In the genomic region with DNA sequence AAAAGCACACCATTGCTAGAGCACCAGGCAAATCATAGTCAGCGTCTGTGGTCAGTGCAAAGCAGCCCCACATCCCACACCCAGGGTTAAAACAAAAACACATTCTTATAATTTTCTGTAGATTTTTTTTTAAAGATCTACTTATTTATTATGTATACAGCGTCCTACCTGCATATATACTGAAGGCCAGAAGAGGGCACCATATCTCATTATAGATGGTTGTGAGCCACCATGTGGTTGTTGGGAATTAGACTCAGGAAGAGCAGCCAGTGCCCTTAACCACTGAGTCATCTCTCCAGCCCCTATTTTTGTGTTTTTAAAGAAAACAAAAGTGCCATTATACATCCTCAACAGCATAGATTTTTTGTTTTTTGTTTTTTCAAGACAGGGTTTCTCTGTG, we compare ENCODE assay signal across 10 mouse cellular contexts. TPM values are rescaled to one million over a fixed set of nuclear protein-coding genes. Genes with fewer than 3 reads are reported as not detected.
DNase-seq lines count a peak whose midpoint lies in the region; ATAC-seq and TF ChIP-seq lines count a peak whose summit lies in the region.
"Had no signal": no experiment of that assay in that cellular context is flagged by ENCODE, and none has a peak within 500 bp of the region (broad histone marks: within the 10 kb centered on the region; RNA-seq: fewer than 3 reads in every experiment).

No protein-coding gene starts in this region.

- H3K4me3 ChIP-seq in forebrain, embryonic 14.5 days (ENCODE audit: low read depth, low read length) = no peak overlapping the region
- H3K4me3 ChIP-seq in forebrain, embryonic 15.5 days = no peak overlapping the region
- no peak overlapping the region for H3K4me3 ChIP-seq in liver, adult 2 months (ENCODE audit: insufficient read depth, low read depth, low read length)
- no peak overlapping the region for H3K4me3 ChIP-seq in liver, embryonic 12.5 days
- H3K4me3 ChIP-seq: hindbrain, embryonic 15.5 days; myocyte had no signal

- TF ChIP-seq CTCF in liver, adult 2 months (IDR thresholded peaks at IDR 0.05; ENCODE audit: low read depth, low read length) = peak; percentile 17; the same call in 1 of the 2 replicates
- TF ChIP-seq CTCF in Patski (IDR thresholded peaks at IDR 0.05) = peak; percentile 79

- 15% methylated on average over 2 of the region's 2 CpGs for WGBS in forebrain, embryonic 14.5 days
- WGBS in forebrain, embryonic 15.5 days = 38% methylated on average over 2 of the region's 2 CpGs
- 53% methylated on average over 2 of the region's 2 CpGs for WGBS in liver, adult 2 months
- WGBS in liver, embryonic 12.5 days (ENCODE audit: insufficient replicate concordance) = 24% methylated on average over 2 of the region's 2 CpGs

- peak; percentile 75 for DNase-seq in forebrain, embryonic 14.5 days (ENCODE audit: low spot score)
- peak; percentile 55 for DNase-seq in liver, adult 2 months (ENCODE audit: extremely low read depth, low read depth, low spot score)
- DNase-seq in Patski (ENCODE audit: low read depth, low spot score) = no peak
- peak; percentile 47 for DNase-seq in lung, postnatal 14 days
- DNase-seq in c-Kit-positive CD71-positive TER-119-positive erythroid progenitor cells, embryonic 14.5 days (ENCODE audit: low spot score) = no peak
- DNase-seq in neural tube, embryonic 10.5 days (ENCODE audit: extremely low spot score, low spot score) = no peak

- no peak overlapping the region for H3K27ac ChIP-seq in forebrain, embryonic 14.5 days (ENCODE audit: low read depth, low read length)
- no peak overlapping the region for H3K27ac ChIP-seq in forebrain, embryonic 15.5 days (replicated peaks)
- H3K27ac ChIP-seq in liver, adult 2 months (replicated peaks; ENCODE audit: insufficient read depth, low read depth, low read length) = no peak overlapping the region
- H3K27ac ChIP-seq in liver, embryonic 12.5 days = no peak overlapping the region
- H3K27ac ChIP-seq: hindbrain, embryonic 15.5 days had no signal

- H3K36me3 ChIP-seq in forebrain, embryonic 14.5 days (ENCODE audit: control insufficient read depth, insufficient read depth, low read length) = no peaks in the 10 kb centered on the region
- no peaks in the 10 kb centered on the region for H3K36me3 ChIP-seq in forebrain, embryonic 15.5 days
- no peaks in the 10 kb centered on the region for H3K36me3 ChIP-seq in liver, adult 2 months (ENCODE audit: control insufficient read depth, insufficient read depth, low read length)
- no peaks in the 10 kb centered on the region for H3K36me3 ChIP-seq in liver, embryonic 12.5 days
- H3K36me3 ChIP-seq: hindbrain, embryonic 15.5 days had no signal

- H3K9me3 ChIP-seq in forebrain, embryonic 14.5 days (replicated peaks; ENCODE audit: control insufficient read depth, low read length) = no peaks in the 10 kb centered on the region
- no peaks in the 10 kb centered on the region for H3K9me3 ChIP-seq in forebrain, embryonic 15.5 days
- H3K9me3 ChIP-seq in liver, embryonic 12.5 days (replicated peaks) = no peaks in the 10 kb centered on the region
- H3K9me3 ChIP-seq: hindbrain, embryonic 15.5 days had no signal

- no peaks in the 10 kb centered on the region for H3K27me3 ChIP-seq in forebrain, embryonic 14.5 days (replicated peaks; ENCODE audit: control insufficient read depth, insufficient read depth, low read length)
- H3K27me3 ChIP-seq in forebrain, embryonic 15.5 days = no peaks in the 10 kb centered on the region
- no peaks in the 10 kb centered on the region for H3K27me3 ChIP-seq in liver, adult 2 months (ENCODE audit: control insufficient read depth, insufficient read depth, low read length)
- H3K27me3 ChIP-seq in liver, embryonic 12.5 days (replicated peaks) = no peaks in the 10 kb centered on the region
- no peaks in the 10 kb centered on the region for H3K27me3 ChIP-seq in Patski
- H3K27me3 ChIP-seq: hindbrain, embryonic 15.5 days had no signal

- no peak overlapping the region for H3K4me2 ChIP-seq in forebrain, embryonic 14.5 days (ENCODE audit: low read length)
- no peak overlapping the region for H3K4me2 ChIP-seq in forebrain, embryonic 15.5 days (replicated peaks)
- H3K4me2 ChIP-seq in liver, embryonic 12.5 days = no peak overlapping the region
- H3K4me2 ChIP-seq: hindbrain, embryonic 15.5 days had no signal

- in situ Hi-C loops in Patski (cut with MboI; ENCODE audit: low pct_unique_long_range_greater_than_20kb) = no loop called here

- CTCF ChIA-PET in Patski (lab: Charles Lee) = no interaction called here

- POLR2A ChIA-PET in Patski (lab: Charles Lee) = no interaction called here

- no peak overlapping the region for H3K9ac ChIP-seq in forebrain, embryonic 14.5 days (ENCODE audit: low read length)
- H3K9ac ChIP-seq in forebrain, embryonic 15.5 days (replicated peaks) = no peak overlapping the region
- no peak overlapping the region for H3K9ac ChIP-seq in liver, adult 2 months (ENCODE audit: low read depth, low read length)
- H3K9ac ChIP-seq in liver, embryonic 12.5 days = no peak overlapping the region
- H3K9ac ChIP-seq: hindbrain, embryonic 15.5 days had no signal

- no peaks in the 10 kb centered on the region for H3K79me2 ChIP-seq in liver, adult 2 months (ENCODE audit: control insufficient read depth, insufficient read depth, low read length)

- no peak for ATAC-seq in forebrain, embryonic 14.5 days
- ATAC-seq in forebrain, embryonic 15.5 days (replicated peaks) = no peak
- no peak for ATAC-seq in liver, embryonic 12.5 days
- ATAC-seq in Patski = no peak

- peaks cover 4% of the 10 kb centered on the region for H3K4me1 ChIP-seq in forebrain, embryonic 14.5 days (ENCODE audit: control insufficient read depth, insufficient read depth, low read length)
- H3K4me1 ChIP-seq in forebrain, embryonic 15.5 days = peaks cover 14% of the 10 kb centered on the region
- peaks cover 8% of the 10 kb centered on the region; the same call in 1 of the 2 replicates for H3K4me1 ChIP-seq in liver, adult 2 months (ENCODE audit: control insufficient read depth, insufficient read depth, low read length)
- peaks cover 25% of the 10 kb centered on the region for H3K4me1 ChIP-seq in liver, embryonic 12.5 days

- TF ChIP-seq POLR2A in liver, adult 2 months (IDR thresholded peaks at IDR 0.05; ENCODE audit: extremely low read depth, insufficient read depth, low read length) = no peak

RNA-seq across cellular contexts. Expression of gene Zer1, which starts 4.4 kb away (rescaled TPM):
- 8.4 and 8.9 TPM in 2 replicates for polyA plus RNA-seq in forebrain, embryonic 14.5 days (2014; fragmentation: Nextera tagmentation; extraction: Ambion mirVana)
- polyA plus RNA-seq in forebrain, embryonic 15.5 days (2015; fragmentation: Nextera tagmentation; extraction: Ambion mirVana) = 14.5 and 15.0 TPM in 2 replicates
- 7.1 and 9.5 TPM in 2 replicates for total RNA-seq in liver, adult 2 months (2014; rRNA removed)
- polyA plus RNA-seq in liver, adult 2 months (2012; rRNA removed) = 25.4 and 27.1 TPM in 2 replicates
- polyA plus RNA-seq in liver, embryonic 12.5 days (2016; fragmentation: Nextera tagmentation; extraction: Ambion mirVana) = 4.3 and 4.4 TPM in 2 replicates
- polyA plus RNA-seq in Patski (2021) = 26.5 TPM

RNA-seq across cellular contexts. Expression of gene Tbc1d13, which starts 4.8 kb away (rescaled TPM):
- polyA plus RNA-seq in forebrain, embryonic 14.5 days (2014; fragmentation: Nextera tagmentation; extraction: Ambion mirVana) = 16.4 and 17.0 TPM in 2 replicates
- 9.7 and 10.9 TPM in 2 replicates for polyA plus RNA-seq in forebrain, embryonic 15.5 days (2015; fragmentation: Nextera tagmentation; extraction: Ambion mirVana)
- total RNA-seq in liver, adult 2 months (2014; rRNA removed) = 25.8 and 26.6 TPM in 2 replicates
- 36.3 and 42.6 TPM in 2 replicates for polyA plus RNA-seq in liver, adult 2 months (2012; rRNA removed)
- 2.9 and 3.3 TPM in 2 replicates for polyA plus RNA-seq in liver, embryonic 12.5 days (2016; fragmentation: Nextera tagmentation; extraction: Ambion mirVana)
- polyA plus RNA-seq in Patski (2021) = 37.9 TPM

RNA-seq across cellular contexts. Expression of gene Zdhhc12, which starts 35.3 kb away (rescaled TPM):
- 21.6 and 24.1 TPM in 2 replicates for polyA plus RNA-seq in forebrain, embryonic 14.5 days (2014; fragmentation: Nextera tagmentation; extraction: Ambion mirVana)
- polyA plus RNA-seq in forebrain, embryonic 15.5 days (2015; fragmentation: Nextera tagmentation; extraction: Ambion mirVana) = 16.7 and 18.6 TPM in 2 replicates
- total RNA-seq in liver, adult 2 months (2014; rRNA removed) = 16.8 and 26.1 TPM in 2 replicates
- polyA plus RNA-seq in liver, adult 2 months (2012; rRNA removed) = 48.9 and 53.4 TPM in 2 replicates
- 29.7 and 31.0 TPM in 2 replicates for polyA plus RNA-seq in liver, embryonic 12.5 days (2016; fragmentation: Nextera tagmentation; extraction: Ambion mirVana)
- 29.6 TPM for polyA plus RNA-seq in Patski (2021)

RNA-seq across cellular contexts. Expression of gene Endog, which starts 42.5 kb away (rescaled TPM):
- 12.8 and 17.4 TPM in 2 replicates for polyA plus RNA-seq in forebrain, embryonic 14.5 days (2014; fragmentation: Nextera tagmentation; extraction: Ambion mirVana)
- polyA plus RNA-seq in forebrain, embryonic 15.5 days (2015; fragmentation: Nextera tagmentation; extraction: Ambion mirVana) = 13.6 and 14.7 TPM in 2 replicates
- 78.7 and 101 TPM in 2 replicates for total RNA-seq in liver, adult 2 months (2014; rRNA removed)
- polyA plus RNA-seq in liver, adult 2 months (2012; rRNA removed) = 122 and 132 TPM in 2 replicates
- polyA plus RNA-seq in liver, embryonic 12.5 days (2016; fragmentation: Nextera tagmentation; extraction: Ambion mirVana) = 23.0 and 23.3 TPM in 2 replicates
- 19.2 TPM for polyA plus RNA-seq in Patski (2021)

RNA-seq across cellular contexts. Expression of gene Spout1, which starts 49.5 kb away (rescaled TPM):
- polyA plus RNA-seq in forebrain, embryonic 14.5 days (2014; fragmentation: Nextera tagmentation; extraction: Ambion mirVana) = 59.6 and 60.7 TPM in 2 replicates
- polyA plus RNA-seq in forebrain, embryonic 15.5 days (2015; fragmentation: Nextera tagmentation; extraction: Ambion mirVana) = 62.4 and 63.3 TPM in 2 replicates
- 12.9 and 13.1 TPM in 2 replicates for total RNA-seq in liver, adult 2 months (2014; rRNA removed)
- polyA plus RNA-seq in liver, adult 2 months (2012; rRNA removed) = 14.0 and 14.9 TPM in 2 replicates
- 54.4 and 55.1 TPM in 2 replicates for polyA plus RNA-seq in liver, embryonic 12.5 days (2016; fragmentation: Nextera tagmentation; extraction: Ambion mirVana)
- polyA plus RNA-seq in Patski (2021) = 31.6 TPM

Comparison
In these comparisons a context has a peak if more than half of its experiments do, and no peak if none do; other contexts are left out.
1. DNase-seq: peak in forebrain, embryonic 14.5 days (single experiment), liver, adult 2 months (single experiment) and lung, postnatal 14 days (single experiment); none in Patski (single experiment), c-Kit-positive CD71-positive TER-119-positive erythroid progenitor cells, embryonic 14.5 days (single experiment) and neural tube, embryonic 10.5 days (single experiment).